Mouse (Mus musculus) ES-E14 (cell line): ENCODE data around the gene Slc25a12.

Experiments
- HCFC1 ChIP-seq: IDR thresholded peaks from 2 replicates; pipeline ENCODE4 v1.6.1; 2012; ENCODE audit warnings: low read length, inconsistent platforms, borderline replicate concordance; ENCODE audit not compliant: insufficient read depth
- MAFK ChIP-seq: IDR thresholded peaks from 2 replicates; pipeline ENCODE4 v1.6.1; 2014; ENCODE audit warnings: mild to moderate bottlenecking, low read depth, low read length, inconsistent platforms; ENCODE audit not compliant: insufficient read depth

DNA sequence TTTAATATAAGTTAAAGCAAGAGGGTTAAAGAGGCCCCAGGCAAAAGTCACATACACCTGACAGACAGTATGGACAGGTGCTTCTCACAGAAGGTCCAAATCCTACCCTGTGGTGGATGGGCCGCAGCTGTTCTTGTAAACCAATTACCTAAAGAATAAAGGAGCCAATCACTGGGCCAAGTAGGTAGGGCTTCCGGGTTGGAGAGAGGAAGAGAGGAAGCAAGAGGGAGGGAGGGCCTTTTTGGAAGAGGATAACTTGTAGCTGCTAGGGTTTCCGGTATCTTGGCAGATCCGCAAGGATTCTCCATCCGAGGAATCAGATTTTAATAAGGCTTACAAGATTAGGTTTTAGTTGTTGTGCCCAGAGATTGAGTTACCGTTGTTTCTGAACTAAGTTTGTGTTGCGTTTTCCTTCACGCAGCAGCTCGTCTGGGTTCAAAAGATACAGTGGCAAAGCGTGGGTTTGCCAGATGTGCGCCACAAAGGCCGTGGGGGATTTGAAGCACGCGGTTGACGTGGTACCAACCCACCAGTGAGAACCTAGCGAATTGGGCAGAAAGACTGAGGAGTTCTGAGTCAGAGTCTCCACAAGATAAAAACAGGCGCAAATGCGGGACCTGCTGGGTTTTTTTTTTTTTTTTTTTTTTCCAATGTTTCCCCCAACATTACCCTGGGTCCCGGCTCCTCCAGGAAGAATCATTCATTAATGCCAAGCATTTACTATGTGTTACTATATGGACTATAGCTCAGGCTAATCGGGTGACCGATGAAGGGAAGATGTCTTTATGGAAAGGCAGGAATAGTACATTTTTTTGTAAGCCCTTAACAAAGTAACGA, 33.3 kb downstream of the Slc25a12 start:
- TF ChIP-seq HCFC1 (no peak), MAFK (no peak)
